Mouse (Mus musculus) hindbrain, embryonic 15.5 days (tissue): ENCODE measurements around the gene Pip5kl1. TPM values are rescaled to one million over a fixed set of nuclear protein-coding genes. Genes with fewer than 3 reads are reported as not detected.

Source experiments
- ATAC-seq: fragments of 200-750 bp; cut with Nextera tagmentation; 2 replicates; pipeline ENCODE4 v1.8.0; 2017; ENCODE audit warnings: low read depth, moderate number of reproducible peaks, moderate TSS enrichment; ENCODE audit not compliant: low FRiP score
- H3K27ac ChIP-seq: fragments of 300-500 bp; sonication (generic); replicated peaks from 2 replicates; pipeline ENCODE4 v1.5.1; 2015; ENCODE audit warnings: mild to moderate bottlenecking, inconsistent platforms
- H3K27me3 ChIP-seq: fragments of 300-500 bp; sonication (generic); 2 replicates; pipeline ENCODE4 v1.6.1; 2015; ENCODE audit warnings: control low read depth, inconsistent platforms
- H3K36me3 ChIP-seq: fragments of 300-500 bp; sonication (generic); 2 replicates; pipeline ENCODE4 v1.6.1; 2015; ENCODE audit warnings: control low read depth, inconsistent platforms
- H3K4me1 ChIP-seq: fragments of 300-500 bp; sonication (generic); replicated peaks from 2 replicates; pipeline ENCODE4 v1.6.1; 2015; ENCODE audit warnings: control low read depth, inconsistent platforms
- H3K4me2 ChIP-seq: fragments of 300-500 bp; sonication (generic); 2 replicates; pipeline ENCODE4 v1.6.1; 2015; ENCODE audit warnings: moderate library complexity, mild to moderate bottlenecking, inconsistent platforms
- H3K4me3 ChIP-seq: fragments of 300-500 bp; sonication (generic); 2 replicates; pipeline ENCODE4 v1.5.1; 2015; ENCODE audit warnings: mild to moderate bottlenecking, inconsistent platforms
- H3K9ac ChIP-seq: fragments of 300-500 bp; sonication (generic); 2 replicates; pipeline ENCODE4 v1.6.1; 2015; ENCODE audit warnings: inconsistent platforms
- H3K9me3 ChIP-seq: fragments of 300-500 bp; sonication (generic); 2 replicates; pipeline ENCODE4 v1.6.1; 2016; ENCODE audit warnings: control low read depth, inconsistent platforms
- WGBS: fragments of 180-500 bp; shearing (Covaris S2); methylation state at CpG from one replicate; pipeline ENCODE4 v1.1.7; 2015; 5-methylcytosine and 5-hydroxymethylcytosine counted together
- polyA plus RNA-seq: library from polyadenylated mRNA; unstranded; fragments of >200 nt; fragmentation: Nextera tagmentation; extraction: Ambion mirVana; gene quantifications from 2 replicates; pipeline ENCODE4 v1.2.1, GENCODE M21; 2015

Pip5kl1 gene
- polyA plus RNA-seq, 1 experiment from 2014 or later = 15.3 TPM

- peaks cover 12% of the 10 kb centered on the region; the same call in 1 of the 2 replicates for H3K36me3 ChIP-seq
- no peak overlapping the region for H3K4me3 ChIP-seq
- peaks cover 38% of the 10 kb centered on the region for H3K4me1 ChIP-seq
- no peak overlapping the region for H3K4me2 ChIP-seq
- no peak for ATAC-seq
- no peaks in the 10 kb centered on the region for H3K9me3 ChIP-seq
- H3K27ac ChIP-seq = no peak overlapping the region
- 67% methylated on average over 6 of the region's 6 CpGs for WGBS
- H3K9ac ChIP-seq = no peak overlapping the region
- no peaks in the 10 kb centered on the region for H3K27me3 ChIP-seq
Measured at GRCm38 (mm10) chr2:32591249-32591648, 16.7 kb downstream of the Pip5kl1 start.

DNA sequence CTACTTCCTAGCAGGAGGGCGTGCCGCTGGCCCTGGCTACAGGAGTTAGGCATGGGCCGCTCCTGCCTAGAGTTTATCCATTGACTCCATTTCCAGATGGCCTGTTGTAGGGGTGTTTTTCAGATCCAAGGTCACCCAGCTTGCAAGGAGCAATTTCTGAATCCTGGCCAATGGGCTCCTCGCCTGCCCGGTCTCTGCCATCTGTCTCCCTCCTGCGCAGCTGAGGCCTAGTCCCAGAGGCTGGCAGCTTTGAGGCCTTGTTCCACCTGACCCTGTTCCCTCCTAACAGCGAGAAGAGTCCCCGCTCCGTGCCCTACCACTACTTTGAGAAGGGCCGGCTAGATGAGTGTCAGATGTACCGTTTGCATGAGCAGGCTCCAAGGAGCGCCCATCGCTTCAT lies 22.1 kb downstream of the Pip5kl1 start:
- no peak for ATAC-seq
- 74% methylated on average over 13 of the region's 13 CpGs for WGBS
- Histone ChIP-seq H3K4me2 (no peak overlapping the region), H3K9me3 (no peaks in the 10 kb centered on the region), H3K27ac (no peak overlapping the region), H3K4me3 (no peak overlapping the region), H3K9ac (no peak overlapping the region), H3K27me3 (no peaks in the 10 kb centered on the region), H3K4me1 (no peaks in the 10 kb centered on the region; the same call in 1 of the 2 replicates), H3K36me3 (peaks cover 17% of the 10 kb centered on the region; the same call in 1 of the 2 replicates)

- 93% methylated on average over 5 of the region's 5 CpGs for WGBS
- Histone ChIP-seq H3K27me3 (no peaks in the 10 kb centered on the region), H3K36me3 (peaks cover 17% of the 10 kb centered on the region; the same call in 1 of the 2 replicates), H3K4me1 (no peaks in the 10 kb centered on the region; the same call in 1 of the 2 replicates), H3K9ac (no peak overlapping the region), H3K4me3 (no peak overlapping the region), H3K4me2 (no peak overlapping the region), H3K27ac (no peak overlapping the region), H3K9me3 (no peaks in the 10 kb centered on the region)
- no peak for ATAC-seq
Measured at GRCm38 (mm10) chr2:32597248-32597647, 22.7 kb downstream of the Pip5kl1 start.

- Histone ChIP-seq H3K4me2 (no peak overlapping the region), H3K27ac (no peak overlapping the region), H3K4me1 (no peaks in the 10 kb centered on the region; the same call in 1 of the 2 replicates), H3K9me3 (no peaks in the 10 kb centered on the region), H3K27me3 (no peaks in the 10 kb centered on the region), H3K4me3 (no peak overlapping the region), H3K9ac (no peak overlapping the region), H3K36me3 (peaks cover 17% of the 10 kb centered on the region; the same call in 1 of the 2 replicates)
- ATAC-seq = no peak
- 85% methylated on average over 5 of the region's 5 CpGs for WGBS
Measured at GRCm38 (mm10) chr2:32597699-32598098, 23.1 kb downstream of the Pip5kl1 start.

GRCm38 (mm10) chr2:32598506-32598905 lies 23.9 kb downstream of the Pip5kl1 start:
- Histone ChIP-seq H3K9me3 (no peaks in the 10 kb centered on the region), H3K27me3 (no peaks in the 10 kb centered on the region), H3K27ac (no peak overlapping the region), H3K36me3 (peaks cover 17% of the 10 kb centered on the region; the same call in 1 of the 2 replicates), H3K9ac (no peak overlapping the region), H3K4me1 (no peaks in the 10 kb centered on the region; the same call in 1 of the 2 replicates), H3K4me2 (no peak overlapping the region), H3K4me3 (no peak overlapping the region)
- ATAC-seq = no peak
- 75% methylated on average over 8 of the region's 8 CpGs for WGBS

- Histone ChIP-seq H3K4me3 (no peak within 1 kb of the TSS), H3K9ac (no peak within 1 kb of the TSS), H3K4me1 (no peaks in the 10 kb centered on the region; the same call in 1 of the 2 replicates), H3K4me2 (no peak within 1 kb of the TSS), H3K9me3 (no peaks in the 10 kb centered on the region), H3K27me3 (no peaks in the 10 kb centered on the region), H3K36me3 (peaks cover 11% of the 10 kb centered on the region; the same call in 1 of the 2 replicates), H3K27ac (no peak within 1 kb of the TSS)
- WGBS = 95% methylated on average over 3 of the region's 3 CpGs
- no peak for ATAC-seq
Measured at GRCm38 (mm10) chr2:32599409-32599808, 24.8 kb downstream of the Pip5kl1 start, which contains the start of gene St6galnac6. St6galnac6 (plus strand) TSS chr2:32599709.

DNA sequence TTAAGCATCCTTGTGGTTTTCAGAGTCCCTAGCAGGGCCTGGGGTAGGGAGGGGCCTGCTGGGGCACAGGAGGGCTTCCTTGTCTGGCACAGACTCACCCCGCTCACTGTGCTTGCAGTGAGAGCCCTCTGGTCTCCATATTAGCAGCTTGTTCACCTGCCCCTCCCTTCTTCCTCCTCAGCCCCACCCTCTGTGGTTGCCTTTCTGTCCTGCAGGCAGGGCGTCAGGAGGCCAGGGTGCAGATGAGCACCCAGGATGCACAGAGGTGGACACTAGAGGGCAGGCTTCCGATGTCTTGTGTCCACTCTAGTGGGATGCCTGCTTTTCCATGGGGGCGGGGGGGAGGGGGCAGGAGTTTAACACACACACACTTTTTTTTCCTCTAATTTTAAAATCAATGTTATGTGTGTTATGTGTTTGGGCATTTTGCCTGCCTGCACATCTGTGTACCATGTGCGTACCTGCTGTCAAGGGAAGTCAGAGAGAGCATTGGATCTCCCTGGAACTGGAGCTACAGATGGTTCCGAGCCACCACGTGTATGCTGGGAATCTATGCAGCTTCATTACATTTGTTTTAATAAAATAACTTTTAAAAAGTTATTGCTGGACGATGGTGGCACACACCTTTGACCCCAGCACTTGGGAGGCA lies 26.9 kb downstream of the Pip5kl1 start:
- Histone ChIP-seq H3K9ac (no peak overlapping the region), H3K4me3 (no peak overlapping the region), H3K27ac (no peak overlapping the region), H3K4me2 (no peak overlapping the region), H3K9me3 (no peaks in the 10 kb centered on the region), H3K27me3 (no peaks in the 10 kb centered on the region), H3K4me1 (peaks cover 2% of the 10 kb centered on the region), H3K36me3 (0 out of 2 replicates have a peak, but pooled peaks cover 5% of the 10 kb centered on the region)
- 40% methylated on average over 8 of the region's 8 CpGs for WGBS
- ATAC-seq = no peak

DNA sequence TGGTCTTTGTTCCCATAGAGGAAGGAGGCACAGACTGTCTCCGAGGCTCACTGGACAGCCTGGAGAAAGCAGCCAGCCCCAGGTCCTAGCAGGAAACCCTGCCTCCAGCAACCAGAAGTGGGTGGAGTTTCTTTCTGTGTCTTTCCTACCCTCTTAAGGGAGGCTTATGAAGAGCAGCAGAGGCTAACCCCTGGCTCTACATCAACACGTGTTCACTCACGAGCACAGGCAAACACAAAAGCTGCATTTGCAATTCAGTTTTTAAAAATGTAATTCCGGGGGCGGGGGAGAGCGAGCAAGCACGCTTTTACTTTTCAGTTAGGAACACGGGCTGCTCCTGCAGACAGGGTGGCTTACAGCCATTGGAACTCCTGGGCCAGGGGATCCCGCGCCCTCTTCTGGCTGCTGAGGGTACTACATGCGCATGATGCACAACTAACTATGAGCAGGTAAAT lies 28.0 kb downstream of the Pip5kl1 start:
- H3K4me3 ChIP-seq = peak overlapping the region; percentile 26
- peaks cover 10% of the 10 kb centered on the region for H3K4me1 ChIP-seq
- H3K27ac ChIP-seq = no peak overlapping the region
- ATAC-seq = peak; percentile 43; the same call in 1 of the 2 replicates
- H3K9ac ChIP-seq = no peak overlapping the region
- H3K4me2 ChIP-seq = peak overlapping the region; percentile 48
- WGBS = 2% methylated on average over 11 of the region's 11 CpGs
- no peaks in the 10 kb centered on the region for H3K27me3 ChIP-seq
- H3K9me3 ChIP-seq = no peaks in the 10 kb centered on the region
- no peaks in the 10 kb centered on the region for H3K36me3 ChIP-seq

GRCm38 (mm10) chr2:32604631-32605030 lies 30.0 kb downstream of the Pip5kl1 start:
- Histone ChIP-seq H3K4me2 (no peak overlapping the region), H3K4me3 (no peak overlapping the region), H3K27me3 (peaks cover 3% of the 10 kb centered on the region; the same call in 1 of the 2 replicates), H3K4me1 (peaks cover 24% of the 10 kb centered on the region), H3K9ac (no peak overlapping the region), H3K27ac (no peak overlapping the region), H3K36me3 (no peaks in the 10 kb centered on the region), H3K9me3 (no peaks in the 10 kb centered on the region)
- no peak for ATAC-seq
- WGBS = 48% methylated on average over 10 of the region's 10 CpGs

DNA sequence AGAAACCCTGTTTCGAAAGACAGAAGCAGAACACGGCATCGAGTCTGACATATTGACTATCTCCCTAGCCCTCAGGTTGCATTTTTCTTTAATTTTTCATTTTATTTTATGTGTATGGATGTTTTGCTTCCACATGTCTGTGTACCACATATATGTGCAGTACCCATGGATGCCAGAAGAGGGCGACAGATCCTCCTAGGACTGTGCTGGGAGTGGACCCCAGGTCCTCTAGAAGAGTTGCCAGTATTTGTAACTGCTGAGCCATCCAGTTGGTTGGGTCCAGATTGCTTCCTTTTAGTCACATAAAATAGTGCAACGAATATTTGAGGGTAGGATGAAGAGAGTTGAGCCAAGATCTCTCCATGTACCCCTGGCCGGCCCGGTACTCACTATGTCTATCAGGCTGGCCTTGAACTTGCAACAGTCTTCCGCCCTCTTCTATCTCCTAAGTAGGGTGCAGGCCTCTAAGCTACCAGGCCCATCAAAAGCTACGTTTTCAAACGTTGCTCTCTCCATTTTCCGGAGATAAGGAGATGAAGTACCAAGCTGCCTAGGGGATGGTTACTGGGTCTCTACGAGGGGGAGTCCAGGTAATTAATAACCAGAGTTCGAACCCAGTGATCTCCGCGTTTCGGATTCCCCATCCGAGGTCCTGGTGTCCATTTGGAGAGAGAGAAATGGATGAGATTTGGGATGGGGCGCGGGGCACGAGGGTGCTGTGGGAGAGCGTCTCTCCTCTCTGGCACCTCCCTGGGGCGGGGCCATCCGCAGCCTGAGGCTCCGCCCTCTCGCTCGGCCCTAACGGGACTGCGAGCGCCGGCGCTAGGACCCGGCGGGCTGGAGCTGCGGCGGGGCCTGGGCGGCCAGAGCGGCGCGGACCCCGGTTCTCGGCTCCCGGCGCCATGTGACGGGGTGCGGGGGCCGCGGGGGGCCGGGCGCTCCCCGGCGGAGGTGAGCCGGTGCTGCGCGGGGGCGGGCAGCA lies 31.9 kb downstream of the Pip5kl1 start:
- Histone ChIP-seq H3K27me3 (peaks cover 3% of the 10 kb centered on the region; the same call in 1 of the 2 replicates), H3K4me3 (peak overlapping the region; percentile 78), H3K9ac (peak overlapping the region; percentile 74), H3K27ac (no peak overlapping the region), H3K4me1 (peaks cover 28% of the 10 kb centered on the region), H3K4me2 (peak overlapping the region; percentile 85), H3K9me3 (no peaks in the 10 kb centered on the region), H3K36me3 (no peaks in the 10 kb centered on the region)
- peak; percentile 75 for ATAC-seq
- WGBS = 13% methylated on average over 45 of the region's 55 CpGs

- Histone ChIP-seq H3K9me3 (no peaks in the 10 kb centered on the region), H3K9ac (peak overlapping the region; percentile 74), H3K27me3 (peaks cover 3% of the 10 kb centered on the region; the same call in 1 of the 2 replicates), H3K27ac (no peak overlapping the region), H3K4me3 (peak overlapping the region; percentile 78), H3K36me3 (no peaks in the 10 kb centered on the region), H3K4me2 (peak overlapping the region; percentile 85), H3K4me1 (peaks cover 28% of the 10 kb centered on the region)
- ATAC-seq = peak; percentile 21; the same call in 1 of the 2 replicates
- 6% methylated on average over 34 of the region's 34 CpGs for WGBS
Measured at GRCm38 (mm10) chr2:32607262-32607947, 32.8 kb downstream of the Pip5kl1 start.
